Mouse (Mus musculus) midbrain, embryonic 14.5 days (tissue): ENCODE data around the gene Gm29666. TPM values are rescaled to one million over a fixed set of nuclear protein-coding genes. Genes with fewer than 3 reads are reported as not detected.
A peak's percentile ranks its signal among the peaks of the same experiment; 100 is the strongest.

Experiments
- ATAC-seq: fragments of 200-750 bp; cut with Nextera tagmentation; 2 replicates; pipeline ENCODE4 v1.8.0; 2017; ENCODE audit warnings: moderate number of reproducible peaks, moderate library complexity; ENCODE audit not compliant: low FRiP score, low TSS enrichment
- DNase-seq: peaks from one replicate; pipeline ENCODE4 v3.0.0-alpha.2; 2015
- H3K27ac ChIP-seq: fragments of 300-500 bp; sonication (generic); replicated peaks from 2 replicates; pipeline ENCODE4 v1.5.1; 2014; ENCODE audit warnings: mild to moderate bottlenecking, low read depth, low read length, moderate library complexity
- H3K27me3 ChIP-seq: fragments of 300-500 bp; sonication (generic); 2 replicates; pipeline ENCODE4 v1.6.1; 2014; ENCODE audit warnings: low read length, control low read depth, mixed read lengths; ENCODE audit not compliant: control insufficient read depth, insufficient read depth
- H3K36me3 ChIP-seq: fragments of 300-500 bp; sonication (generic); 2 replicates; pipeline ENCODE4 v1.6.1; 2014; ENCODE audit warnings: low read length, control low read depth; ENCODE audit not compliant: control insufficient read depth, insufficient read depth
- H3K4me1 ChIP-seq: fragments of 300-500 bp; sonication (generic); 2 replicates; pipeline ENCODE4 v1.6.1; 2014; ENCODE audit warnings: mild to moderate bottlenecking, antibody characterized with exemption, low read length, control low read depth; ENCODE audit not compliant: control insufficient read depth, insufficient read depth
- H3K4me2 ChIP-seq: fragments of 300-500 bp; sonication (generic); 2 replicates; pipeline ENCODE4 v1.6.1; 2014; ENCODE audit warnings: mild to moderate bottlenecking, low read length, moderate library complexity
- H3K4me3 ChIP-seq: fragments of 300-500 bp; sonication (generic); replicated peaks from 2 replicates; pipeline ENCODE4 v1.5.1; 2014; ENCODE audit warnings: low read depth, low read length
- H3K9ac ChIP-seq: fragments of 300-500 bp; sonication (generic); replicated peaks from 2 replicates; pipeline ENCODE4 v1.6.1; 2014; ENCODE audit warnings: mild to moderate bottlenecking, low read length, moderate library complexity
- H3K9me3 ChIP-seq: fragments of 300-500 bp; sonication (generic); 2 replicates; pipeline ENCODE4 v1.6.1; 2016; ENCODE audit warnings: low read length, control low read depth, mixed read lengths; ENCODE audit not compliant: control insufficient read depth
- WGBS: fragments of 180-500 bp; shearing (Covaris S2); extraction: QIAGEN DNeasy Blood & Tissue Kit; methylation state at CpG from one replicate; pipeline ENCODE4 v1.1.7; 2014; 5-methylcytosine and 5-hydroxymethylcytosine counted together
- polyA plus RNA-seq: library from polyadenylated mRNA; unstranded; fragments of >200 nt; fragmentation: Nextera tagmentation; extraction: Ambion mirVana; gene quantifications from 2 replicates; pipeline ENCODE4 v1.2.1, GENCODE M21; 2014

Gene Gm29666
- polyA plus RNA-seq, 1 experiment from 2014 or later: 0.46 TPM

- no peaks in the 10 kb centered on the region for H3K9me3 ChIP-seq
- ATAC-seq (no peak; the same call in 1 of the 2 replicates), DNase-seq (peak; percentile 91)
- no peaks in the 10 kb centered on the region for H3K27me3 ChIP-seq
- peaks cover 7% of the 10 kb centered on the region; the same call in 1 of the 2 replicates for H3K4me1 ChIP-seq
- WGBS: 1% methylated on average over 3 of the region's 3 CpGs
- H3K36me3 ChIP-seq: no peaks in the 10 kb centered on the region
- no peak overlapping the region for H3K27ac ChIP-seq
- H3K4me2 ChIP-seq: no peak overlapping the region
- H3K4me3 ChIP-seq: no peak overlapping the region
- no peak overlapping the region for H3K9ac ChIP-seq
Observed at GRCm38 (mm10) chr15:84891658-84892057, 28.2 kb downstream of the Gm29666 start.

GRCm38 (mm10) chr15:84891246-84891645, 28.6 kb downstream of the Gm29666 start:
- no peak for ATAC-seq

GRCm38 (mm10) chr15:84888066-84888465, 31.8 kb downstream of the Gm29666 start:
- no peaks in the 10 kb centered on the region for H3K27me3 ChIP-seq
- peaks cover 7% of the 10 kb centered on the region; the same call in 1 of the 2 replicates for H3K4me1 ChIP-seq
- peak; percentile 66 for DNase-seq
- H3K9me3 ChIP-seq: no peaks in the 10 kb centered on the region
- no peaks in the 10 kb centered on the region for H3K36me3 ChIP-seq
- 47% methylated on average over 12 of the region's 12 CpGs for WGBS
- H3K9ac ChIP-seq: no peak overlapping the region
- ATAC-seq: no peak
- no peak overlapping the region for H3K4me2 ChIP-seq
- H3K4me3 ChIP-seq: no peak overlapping the region
- H3K27ac ChIP-seq: no peak overlapping the region

More at GRCm38 (mm10) chr15:84891246-84891645, 28.6 kb downstream of the Gm29666 start:
- Histone ChIP-seq H3K27ac (no peak overlapping the region), H3K27me3 (no peaks in the 10 kb centered on the region), H3K36me3 (no peaks in the 10 kb centered on the region), H3K4me2 (no peak overlapping the region), H3K9ac (no peak overlapping the region), H3K4me3 (no peak overlapping the region), H3K4me1 (peaks cover 7% of the 10 kb centered on the region; the same call in 1 of the 2 replicates), H3K9me3 (no peaks in the 10 kb centered on the region)
- WGBS: 37% methylated on average over 3 of the region's 3 CpGs
- DNase-seq: no peak

GRCm38 (mm10) chr15:84877029-84877815, 42.6 kb downstream of the Gm29666 start:
- H3K27ac ChIP-seq: no peak overlapping the region
- no peaks in the 10 kb centered on the region for H3K36me3 ChIP-seq
- H3K9ac ChIP-seq: no peak overlapping the region
- no peak overlapping the region for H3K4me2 ChIP-seq
- no peak for DNase-seq
- no peak for ATAC-seq
- no peak overlapping the region for H3K4me3 ChIP-seq
- WGBS: 86% methylated on average over 12 of the region's 12 CpGs
- H3K9me3 ChIP-seq: no peaks in the 10 kb centered on the region
- H3K4me1 ChIP-seq: no peaks in the 10 kb centered on the region
- H3K27me3 ChIP-seq: no peaks in the 10 kb centered on the region

GRCm38 (mm10) chr15:84873867-84874266, 46.0 kb downstream of the Gm29666 start:
- Histone ChIP-seq H3K9ac (no peak overlapping the region), H3K4me1 (no peaks in the 10 kb centered on the region), H3K36me3 (no peaks in the 10 kb centered on the region), H3K9me3 (no peaks in the 10 kb centered on the region), H3K4me2 (no peak overlapping the region), H3K27me3 (no peaks in the 10 kb centered on the region), H3K27ac (no peak overlapping the region), H3K4me3 (no peak overlapping the region)
- DNase-seq (no peak), ATAC-seq (no peak)
- WGBS: 86% methylated on average over 4 of the region's 4 CpGs

GRCm38 (mm10) chr15:84873079-84873478, 46.8 kb downstream of the Gm29666 start:
- Histone ChIP-seq H3K27me3 (no peaks in the 10 kb centered on the region), H3K27ac (no peak overlapping the region), H3K4me2 (no peak overlapping the region), H3K36me3 (no peaks in the 10 kb centered on the region), H3K9me3 (no peaks in the 10 kb centered on the region), H3K9ac (no peak overlapping the region), H3K4me1 (no peaks in the 10 kb centered on the region), H3K4me3 (no peak overlapping the region)
- no peak for ATAC-seq
- DNase-seq: no peak
- WGBS: 87% methylated on average over 11 of the region's 11 CpGs

- no peak for ATAC-seq
- 87% methylated on average over 3 of the region's 3 CpGs for WGBS
- no peak for DNase-seq
- no peak overlapping the region for H3K27ac ChIP-seq
- H3K9me3 ChIP-seq: no peaks in the 10 kb centered on the region
- no peaks in the 10 kb centered on the region for H3K4me1 ChIP-seq
- no peak overlapping the region for H3K9ac ChIP-seq
- no peak overlapping the region for H3K4me2 ChIP-seq
- no peaks in the 10 kb centered on the region for H3K27me3 ChIP-seq
- no peak overlapping the region for H3K4me3 ChIP-seq
- H3K36me3 ChIP-seq: no peaks in the 10 kb centered on the region
Observed at GRCm38 (mm10) chr15:84871802-84872201, 48.0 kb downstream of the Gm29666 start.

- WGBS: 83% methylated on average over 8 of the region's 8 CpGs
Observed at GRCm38 (mm10) chr15:84861911-84862310, 57.9 kb downstream of the Gm29666 start.

More at GRCm38 (mm10) chr15:84861911-84862310, 57.9 kb downstream of the Gm29666 start:
- Histone ChIP-seq H3K4me2 (no peak overlapping the region), H3K9ac (no peak overlapping the region), H3K27me3 (no peaks in the 10 kb centered on the region), H3K36me3 (no peaks in the 10 kb centered on the region), H3K9me3 (no peaks in the 10 kb centered on the region), H3K4me3 (no peak overlapping the region), H3K27ac (no peak overlapping the region), H3K4me1 (0 out of 2 replicates have a peak, but pooled peaks cover 6% of the 10 kb centered on the region)
- DNase-seq (no peak), ATAC-seq (no peak)
